Mouse (Mus musculus): Measurements from ENCODE around the gene 2310057N15Rik. TPM values are rescaled to one million over a fixed set of nuclear protein-coding genes. Genes with fewer than 3 reads are reported as not detected.
"Not testable (repeated sequence)": the region's sequence is repeated elsewhere in the genome, so short reads cannot be mapped to it uniquely, and the experiment has no call there.

The 2310057N15Rik gene
- total RNA-seq (2021), result not detected
- long read RNA-seq, experiment 1, result 0 reads
- long read RNA-seq, experiment 2, result 0 reads

DNA sequence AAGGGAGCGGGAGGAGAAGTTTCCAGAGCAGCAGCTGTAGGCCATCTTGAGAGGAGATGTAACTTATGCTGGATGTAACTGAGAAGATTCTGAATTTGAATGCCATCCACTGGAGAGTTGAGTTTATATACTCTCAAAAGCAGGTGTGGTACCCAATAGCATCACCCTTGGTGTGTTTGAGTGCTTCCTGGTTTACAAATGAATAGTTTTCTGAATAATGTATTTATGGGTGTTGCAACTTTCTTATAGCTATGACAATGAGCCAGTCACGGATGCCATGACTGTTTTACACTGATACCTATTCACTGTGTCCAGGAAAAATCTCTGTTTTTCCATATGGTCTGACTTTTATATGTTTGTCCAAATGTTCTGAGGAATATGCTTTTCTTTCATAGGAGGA lies at the start of gene 2310057N15Rik:
2310057N15Rik (minus strand) TSS at position 101 of the 400 bp plus-strand sequence.
- no peak for DNase-seq (ENCODE audit: low spot score)

GRCm38 (mm10) chr16:88823736-88824135 lies 49.7 kb upstream of the 2310057N15Rik start:
- no peak for DNase-seq (ENCODE audit: low spot score)

- DNase-seq (ENCODE audit: low spot score), result peak; percentile 73
These were observed 46.1 kb upstream of the 2310057N15Rik start, which contains the start of gene Krtap15 for GRCm38 (mm10) chr16:88820066-88820465. Gene Krtap15, plus strand, starts transcription at chr16:88820215.

DNA sequence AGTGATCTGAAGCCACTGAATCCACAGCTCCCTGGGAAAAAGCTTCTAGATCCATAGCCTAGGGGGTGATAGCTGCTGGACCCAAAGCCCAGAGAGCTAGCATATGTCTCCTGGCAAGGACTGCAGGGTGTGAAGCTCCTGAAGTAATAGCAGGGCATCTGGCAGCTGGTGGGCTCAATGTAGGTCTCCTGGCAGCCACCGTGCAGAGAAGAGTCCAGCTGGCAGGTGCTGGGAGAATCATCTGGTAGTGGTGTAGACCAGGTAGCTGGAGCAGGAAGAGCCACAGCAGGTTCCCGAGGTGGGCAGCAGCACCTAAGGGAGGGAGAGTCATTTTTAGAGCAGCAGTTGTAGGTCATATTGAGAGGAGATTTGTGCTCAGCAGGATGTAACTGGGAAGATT lies 37.8 kb upstream of the 2310057N15Rik start, which contains the start of gene Gm20741:
Gm20741 (minus strand) TSS at position 394 of the 400 bp plus-strand sequence.
- DNase-seq (ENCODE audit: low spot score), result no peak

- DNase-seq (ENCODE audit: low spot score), result no peak
These were observed 12.8 kb upstream of the 2310057N15Rik start for GRCm38 (mm10) chr16:88786786-88787185.

DNA sequence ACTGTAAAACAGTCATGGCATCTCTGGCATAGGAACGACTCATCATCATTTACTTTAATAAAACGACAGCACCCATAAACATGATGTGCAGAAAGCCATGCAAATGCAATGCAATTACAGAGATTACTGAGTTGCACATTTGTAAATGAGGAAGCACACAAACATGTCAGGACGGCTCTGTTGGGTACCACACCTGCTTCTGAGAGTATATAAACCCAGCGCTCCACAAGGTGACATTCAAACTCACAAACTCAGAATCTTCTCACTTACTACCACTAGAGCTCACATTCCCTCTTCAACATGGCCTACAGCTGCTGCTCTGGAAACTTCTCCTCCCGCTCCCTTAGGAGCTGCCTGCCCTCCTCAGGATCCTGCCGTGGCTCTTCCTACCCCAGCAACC lies 3.6 kb upstream of the 2310057N15Rik start, which contains the start of gene Gm5965:
Gm5965 (plus strand) TSS at position 301 of the 400 bp plus-strand sequence.
- no peak for DNase-seq (ENCODE audit: low spot score)

- not testable (repeated sequence) for DNase-seq (ENCODE audit: low spot score)
These were observed 15.5 kb downstream of the 2310057N15Rik start, which contains the start of gene 2310034C09Rik for GRCm38 (mm10) chr16:88758547-88758946. Gene 2310034C09Rik, plus strand, starts transcription at chr16:88758847.

GRCm38 (mm10) chr16:88751535-88751934 lies 22.5 kb downstream of the 2310057N15Rik start, which contains the start of gene Krtap13:
Gene Krtap13, minus strand, starts transcription at chr16:88751635.
- not testable (repeated sequence) for DNase-seq (ENCODE audit: low spot score)

- no peak for DNase-seq (ENCODE audit: low spot score)
These were observed 26.1 kb downstream of the 2310057N15Rik start for GRCm38 (mm10) chr16:88747943-88748342.

DNA sequence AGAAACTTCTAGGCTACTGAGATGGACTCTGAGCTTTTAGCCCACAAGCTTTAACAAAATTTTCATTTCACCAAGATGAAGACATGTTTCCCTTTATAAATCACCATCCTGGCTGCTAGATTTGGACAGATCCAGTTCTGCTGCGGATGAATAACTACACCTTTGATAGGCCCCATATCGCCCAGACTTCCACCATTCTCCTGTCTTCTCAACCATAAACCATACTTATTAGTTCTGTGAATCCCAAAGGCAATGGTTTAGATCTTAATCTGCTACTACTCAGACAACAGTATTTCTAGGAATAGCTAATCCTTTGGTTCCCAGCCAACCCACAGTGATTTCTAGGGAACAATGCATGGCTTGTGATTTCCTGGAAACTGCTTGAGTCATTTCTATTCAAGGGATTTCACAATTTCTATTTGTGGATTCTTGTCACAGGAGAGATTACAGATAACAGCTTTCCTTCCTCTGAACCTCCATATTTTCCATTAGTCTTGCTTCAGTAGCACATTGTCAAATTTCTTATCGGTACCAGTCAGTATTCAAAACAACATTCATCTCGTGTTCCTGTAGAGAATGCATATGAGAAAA lies 29.2 kb downstream of the 2310057N15Rik start:
- no peak for DNase-seq (ENCODE audit: low spot score)

GRCm38 (mm10) chr16:88735391-88735790 lies 38.6 kb downstream of the 2310057N15Rik start:
- no peak for DNase-seq (ENCODE audit: low spot score)

- DNase-seq (ENCODE audit: low spot score), result peak; percentile 17
These were observed 45.2 kb downstream of the 2310057N15Rik start, which contains the start of gene Krtap13-1 for GRCm38 (mm10) chr16:88728812-88729275. Gene Krtap13-1, plus strand, starts transcription at chr16:88728862.

Other genes with a start within 250 kb of the 2310057N15Rik start
- gene Cldn8, start 211.0 kb downstream of the 2310057N15Rik start, total RNA-seq (2021), result not detected
- not detected for gene Krtap24-1, start 161.9 kb downstream of the 2310057N15Rik start, total RNA-seq (2021)
- not detected for gene 2310079G19Rik, start 146.5 kb downstream of the 2310057N15Rik start, total RNA-seq (2021)
- gene Krtap26-1, start 126.4 kb downstream of the 2310057N15Rik start, total RNA-seq (2021), result not detected
- gene Krtap27-1, start 102.5 kb downstream of the 2310057N15Rik start, total RNA-seq (2021), result not detected
- gene 2310061N02Rik, start 66.2 kb downstream of the 2310057N15Rik start, total RNA-seq (2021), result not detected
- gene Krtap13-1, start 45.3 kb downstream of the 2310057N15Rik start, total RNA-seq (2021), result not detected
- gene Krtap13, start 22.6 kb downstream of the 2310057N15Rik start, total RNA-seq (2021), result not detected
- gene 2310034C09Rik, start 15.4 kb downstream of the 2310057N15Rik start, total RNA-seq (2021), result not detected
- not detected for gene Gm5965, start 3.7 kb upstream of the 2310057N15Rik start, total RNA-seq (2021)
- gene Gm20741, start 38.0 kb upstream of the 2310057N15Rik start, total RNA-seq (2021), result not detected
- gene Krtap15, start 46.0 kb upstream of the 2310057N15Rik start, total RNA-seq (2021), result under 1 TPM in 1 of 2 experiments, not detected in 1; 0.66 TPM
- not detected for gene Krtap14, start 51.9 kb upstream of the 2310057N15Rik start, total RNA-seq (2021)
- gene Krtap19-1, start 95.2 kb upstream of the 2310057N15Rik start, total RNA-seq (2021), result not detected
- not detected for gene Krtap19-2, start 100.1 kb upstream of the 2310057N15Rik start, total RNA-seq (2021)
- not detected for gene Krtap19-3, start 103.8 kb upstream of the 2310057N15Rik start, total RNA-seq (2021)
- not detected for gene Krtap19-4, start 110.9 kb upstream of the 2310057N15Rik start, total RNA-seq (2021)
- under 1 TPM in 1 of 2 experiments, not detected in 1; 0.53 TPM for gene Krtap19-5, start 122.3 kb upstream of the 2310057N15Rik start, total RNA-seq (2021)
- gene Krtap19-9b, start 158.1 kb upstream of the 2310057N15Rik start, total RNA-seq (2021), result not detected
- gene Krtap16-3, start 188.7 kb upstream of the 2310057N15Rik start, total RNA-seq (2021), result not detected
- not detected for gene Krtap22-2, start 236.6 kb upstream of the 2310057N15Rik start, total RNA-seq (2021)
- gene Gm10229, start 241.1 kb upstream of the 2310057N15Rik start, total RNA-seq (2021), result not detected

Data from gastrocnemius, adult 18-20 months (tissue).